Mouse (Mus musculus) stomach, postnatal 0 days (tissue): ENCODE results near the gene Tbc1d5. TPM values are rescaled to one million over a fixed set of nuclear protein-coding genes. Genes with fewer than 3 reads are reported as not detected.

Experiments used
- ATAC-seq: fragments of 200-750 bp; cut with Nextera tagmentation; 2 replicates; pipeline ENCODE4 v1.8.0; 2017; ENCODE audit not compliant: low FRiP score, low TSS enrichment
- DNase-seq: peaks from one replicate; pipeline ENCODE4 v3.0.0-alpha.2; 2016; ENCODE audit warnings: low spot score
- H3K27ac ChIP-seq: fragments of 300-500 bp; sonication (generic); replicated peaks from 2 replicates; pipeline ENCODE4 v1.5.1; 2014; ENCODE audit warnings: mild to moderate bottlenecking, control low read depth
- H3K27me3 ChIP-seq: fragments of 300-500 bp; sonication (generic); 2 replicates; pipeline ENCODE4 v1.6.1; 2014; ENCODE audit warnings: low read length; ENCODE audit not compliant: control insufficient read depth, insufficient read depth
- H3K36me3 ChIP-seq: fragments of 300-500 bp; sonication (generic); 2 replicates; pipeline ENCODE4 v1.6.1; 2014; ENCODE audit warnings: low read length, mixed read lengths; ENCODE audit not compliant: control insufficient read depth, insufficient read depth
- H3K4me1 ChIP-seq: fragments of 300-500 bp; sonication (generic); replicated peaks from 2 replicates; pipeline ENCODE4 v1.6.1; 2014; ENCODE audit warnings: antibody characterized with exemption; ENCODE audit not compliant: control insufficient read depth, insufficient read depth
- H3K4me2 ChIP-seq: fragments of 300-500 bp; sonication (generic); replicated peaks from 2 replicates; pipeline ENCODE4 v1.6.1; 2014; ENCODE audit warnings: low read depth, mild to moderate bottlenecking, control low read depth, moderate library complexity
- H3K4me3 ChIP-seq: fragments of 300-500 bp; sonication (generic); 2 replicates; pipeline ENCODE4 v1.5.1; 2014; ENCODE audit warnings: low read depth, low read length, control low read depth
- H3K9ac ChIP-seq: fragments of 300-500 bp; sonication (generic); 2 replicates; pipeline ENCODE4 v1.6.1; 2014; ENCODE audit warnings: mild to moderate bottlenecking, low read length, control low read depth, mixed read lengths
- H3K9me3 ChIP-seq: fragments of 300-500 bp; sonication (generic); 2 replicates; pipeline ENCODE4 v1.6.1; 2016; ENCODE audit warnings: low read length; ENCODE audit not compliant: control insufficient read depth
- CTCF ChIP-seq: IDR thresholded peaks from 2 replicates; pipeline ENCODE4 v1.5.1; 2016; ENCODE audit warnings: antibody characterized with exemption, low read depth, mild to moderate bottlenecking, moderate library complexity
- EP300 ChIP-seq: optimal IDR thresholded peaks from 2 replicates; pipeline ENCODE3; 2016; ENCODE audit warnings: antibody characterized with exemption
- WGBS: fragments of 180-500 bp; shearing (Covaris S2); extraction: QIAGEN DNeasy Blood & Tissue Kit; methylation state at CpG from one replicate; pipeline ENCODE4 v1.1.7; 2014; 5-methylcytosine and 5-hydroxymethylcytosine counted together
- polyA plus RNA-seq: library from polyadenylated mRNA; unstranded; fragments of >200 nt; fragmentation: Nextera tagmentation; extraction: Ambion mirVana; gene quantifications from 2 replicates; pipeline ENCODE4 v1.2.1, GENCODE M21; 2015

Tbc1d5 gene
- polyA plus RNA-seq, 1 experiment from 2014 or later, result 2.8 TPM

DNA sequence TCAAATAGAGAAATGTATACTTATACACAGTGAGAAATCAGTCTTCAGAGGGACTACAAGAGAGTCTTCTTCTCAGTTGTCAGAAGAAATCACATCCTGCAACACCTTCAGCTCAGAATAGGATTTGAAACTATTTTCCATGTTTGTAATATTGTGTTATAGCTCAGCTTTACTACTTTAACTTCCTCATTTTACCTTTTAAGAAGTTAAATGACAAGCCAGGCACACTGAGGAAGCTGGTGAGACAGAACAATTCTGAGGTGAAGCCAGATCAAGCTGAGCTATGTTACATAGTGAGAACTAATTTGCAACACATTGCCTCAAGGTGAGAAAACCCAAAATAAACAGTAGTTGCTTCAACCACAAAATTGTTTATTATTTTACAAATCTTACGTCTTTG, 135.3 kb downstream of the Tbc1d5 start:
- WGBS, result 52% methylated on average over 1 of the region's 1 CpGs
- no peak for DNase-seq
- Histone ChIP-seq H3K4me2 (no peak overlapping the region), H3K4me1 (no peaks in the 10 kb centered on the region), H3K36me3 (no peaks in the 10 kb centered on the region), H3K27ac (no peak overlapping the region), H3K9ac (no peak overlapping the region), H3K9me3 (no peaks in the 10 kb centered on the region), H3K27me3 (no peaks in the 10 kb centered on the region), H3K4me3 (no peak overlapping the region)
- no peak for ATAC-seq
- TF ChIP-seq CTCF (no peak), EP300 (no peak)

DNA sequence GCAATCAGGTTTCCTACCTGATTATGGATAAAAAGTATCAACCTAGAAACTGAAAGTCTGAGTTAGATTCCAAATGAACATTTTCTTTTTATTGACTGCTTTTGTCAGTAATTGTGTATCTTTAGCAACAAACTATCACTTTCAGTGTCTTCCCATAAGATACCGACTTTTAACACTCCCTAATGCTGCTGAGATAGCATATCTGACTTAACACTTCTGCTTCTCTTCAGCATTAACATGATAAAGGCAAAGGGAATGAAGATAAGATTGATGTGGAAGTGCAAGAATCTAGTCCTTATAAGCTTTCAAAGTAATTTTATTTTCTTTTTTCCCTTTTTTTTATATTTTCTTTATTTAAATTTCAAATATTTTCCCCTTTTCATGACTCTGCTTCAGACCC, 138.3 kb downstream of the Tbc1d5 start:
- no peak overlapping the region for H3K9ac ChIP-seq
- no peak for TF ChIP-seq CTCF
- TF ChIP-seq EP300, result no peak
- no peak overlapping the region for H3K27ac ChIP-seq
- no peaks in the 10 kb centered on the region for H3K27me3 ChIP-seq
- H3K4me2 ChIP-seq, result no peak overlapping the region
- H3K4me3 ChIP-seq, result no peak overlapping the region
- no peak for ATAC-seq
- no peaks in the 10 kb centered on the region for H3K4me1 ChIP-seq
- DNase-seq, result no peak
- H3K9me3 ChIP-seq, result no peaks in the 10 kb centered on the region
- no peaks in the 10 kb centered on the region for H3K36me3 ChIP-seq
- WGBS, result 35% methylated on average over 1 of the region's 1 CpGs

DNA sequence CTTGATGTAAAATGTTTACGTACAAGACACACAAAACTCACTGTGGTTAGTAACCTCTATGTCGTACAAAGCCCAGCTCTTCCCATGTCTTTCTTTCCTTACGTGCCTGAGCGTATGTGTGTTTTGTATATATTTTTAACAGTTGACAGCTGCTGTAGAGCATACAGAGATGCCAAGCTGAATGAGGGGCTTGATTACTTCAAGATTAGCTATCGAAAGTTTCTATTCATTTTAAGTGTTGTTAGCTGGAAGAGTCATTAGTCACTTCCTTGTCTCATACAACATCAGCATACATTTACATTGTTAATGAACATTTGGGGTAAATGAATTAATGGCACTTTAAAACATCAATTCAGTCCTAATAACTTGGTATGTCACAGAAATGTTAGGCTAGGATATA, 155.9 kb downstream of the Tbc1d5 start:
- Histone ChIP-seq H3K4me3 (no peak overlapping the region), H3K27ac (no peak overlapping the region), H3K4me1 (no peaks in the 10 kb centered on the region), H3K27me3 (no peaks in the 10 kb centered on the region), H3K9ac (no peak overlapping the region), H3K36me3 (no peaks in the 10 kb centered on the region), H3K4me2 (no peak overlapping the region), H3K9me3 (no peaks in the 10 kb centered on the region)
- DNase-seq, result no peak
- 74% methylated on average over 5 of the region's 5 CpGs for WGBS
- ATAC-seq, result no peak
- TF ChIP-seq EP300 (no peak), CTCF (no peak)

DNA sequence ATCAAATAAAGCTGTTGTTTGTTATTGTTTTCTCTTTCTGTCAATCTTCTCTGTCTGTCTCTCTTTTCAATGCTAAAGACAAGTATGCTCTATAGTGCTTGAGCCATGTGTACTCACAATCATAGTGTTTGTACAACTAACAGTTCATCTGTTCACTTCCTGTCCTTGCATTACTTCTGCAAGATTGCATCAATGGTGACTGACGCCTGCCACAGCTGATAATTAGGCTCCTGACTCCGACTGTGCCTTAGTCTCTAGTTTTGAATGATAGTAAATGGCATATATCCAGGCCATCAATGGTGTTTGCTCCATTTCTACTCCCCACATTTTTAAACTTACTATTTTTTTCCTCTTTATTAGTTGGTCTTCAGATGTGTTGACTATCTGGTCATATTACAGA, 162.8 kb downstream of the Tbc1d5 start:
- no peak for TF ChIP-seq EP300
- no peak for TF ChIP-seq CTCF
- no peak overlapping the region for H3K9ac ChIP-seq
- H3K36me3 ChIP-seq, result no peaks in the 10 kb centered on the region
- no peak overlapping the region for H3K27ac ChIP-seq
- H3K9me3 ChIP-seq, result no peaks in the 10 kb centered on the region
- 81% methylated on average over 2 of the region's 2 CpGs for WGBS
- DNase-seq (no peak), ATAC-seq (no peak)
- H3K4me3 ChIP-seq, result no peak overlapping the region
- H3K4me2 ChIP-seq, result no peak overlapping the region
- no peaks in the 10 kb centered on the region for H3K4me1 ChIP-seq
- no peaks in the 10 kb centered on the region for H3K27me3 ChIP-seq

DNA sequence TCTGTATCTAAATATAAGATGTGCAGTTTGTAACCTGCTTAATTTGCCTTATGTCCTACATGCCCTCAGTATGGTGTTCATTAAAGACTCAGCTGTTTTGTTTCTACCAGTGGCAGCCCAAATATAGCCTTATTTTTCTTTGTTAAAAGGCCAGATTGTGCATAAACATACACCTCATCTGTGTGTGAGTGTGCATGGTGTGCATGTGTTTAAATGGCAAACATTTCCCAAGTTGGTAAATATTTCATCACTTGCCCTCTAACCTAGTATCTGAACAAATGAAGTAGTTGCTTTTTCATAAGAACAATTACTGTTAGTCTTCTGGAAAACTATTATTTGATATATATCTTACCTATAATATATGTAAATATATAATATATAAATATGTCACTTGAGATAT, 165.2 kb downstream of the Tbc1d5 start:
- H3K9ac ChIP-seq, result no peak overlapping the region
- H3K36me3 ChIP-seq, result no peaks in the 10 kb centered on the region
- no peak overlapping the region for H3K4me2 ChIP-seq
- H3K4me1 ChIP-seq, result no peaks in the 10 kb centered on the region
- DNase-seq (no peak), ATAC-seq (no peak)
- H3K4me3 ChIP-seq, result no peak overlapping the region
- no peaks in the 10 kb centered on the region for H3K9me3 ChIP-seq
- TF ChIP-seq EP300 (no peak), CTCF (no peak)
- H3K27me3 ChIP-seq, result no peaks in the 10 kb centered on the region
- H3K27ac ChIP-seq, result no peak overlapping the region

DNA sequence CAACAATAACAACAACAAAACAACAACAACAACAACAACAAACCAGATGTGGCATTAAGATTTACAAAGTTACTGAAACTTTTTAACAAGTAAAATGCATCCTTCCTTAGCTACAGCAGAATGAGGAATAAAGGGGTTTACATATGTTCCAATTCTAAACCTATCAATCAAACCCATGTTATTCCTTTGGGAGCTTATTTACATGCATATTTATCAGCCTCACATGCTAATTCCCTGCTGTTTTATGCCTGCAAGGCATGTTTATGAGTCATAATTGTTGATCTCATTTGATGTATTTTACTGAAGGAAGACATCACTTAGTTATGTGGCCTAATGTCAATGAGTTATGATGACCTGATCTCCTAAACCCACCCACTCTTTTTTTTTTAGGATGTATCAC, 176.0 kb downstream of the Tbc1d5 start:
- Histone ChIP-seq H3K9me3 (no peaks in the 10 kb centered on the region), H3K4me2 (no peak overlapping the region), H3K27ac (no peak overlapping the region), H3K27me3 (no peaks in the 10 kb centered on the region), H3K4me1 (no peaks in the 10 kb centered on the region), H3K4me3 (no peak overlapping the region), H3K36me3 (no peaks in the 10 kb centered on the region), H3K9ac (no peak overlapping the region)
- TF ChIP-seq EP300, result no peak
- no peak for TF ChIP-seq CTCF
- ATAC-seq (no peak), DNase-seq (no peak)
